Mouse (Mus musculus) naive thymus-derived CD4-positive, alpha-beta T cell, adult 2 months (primary cell): ENCODE measurements around the gene Naa50.

Experiments
- DNase-seq: peaks from one replicate; pipeline ENCODE4 v3.0.0-alpha.2; 2011; ENCODE audit warnings: low read depth

Gene Naa50

GRCm38 (mm10) chr16:44140186-44140787, 657 bp downstream of the Naa50 start:
- DNase-seq = peak; percentile 84

- DNase-seq = peak; percentile 14
Observed at GRCm38 (mm10) chr16:44141483-44141882, 1.9 kb downstream of the Naa50 start.

DNA sequence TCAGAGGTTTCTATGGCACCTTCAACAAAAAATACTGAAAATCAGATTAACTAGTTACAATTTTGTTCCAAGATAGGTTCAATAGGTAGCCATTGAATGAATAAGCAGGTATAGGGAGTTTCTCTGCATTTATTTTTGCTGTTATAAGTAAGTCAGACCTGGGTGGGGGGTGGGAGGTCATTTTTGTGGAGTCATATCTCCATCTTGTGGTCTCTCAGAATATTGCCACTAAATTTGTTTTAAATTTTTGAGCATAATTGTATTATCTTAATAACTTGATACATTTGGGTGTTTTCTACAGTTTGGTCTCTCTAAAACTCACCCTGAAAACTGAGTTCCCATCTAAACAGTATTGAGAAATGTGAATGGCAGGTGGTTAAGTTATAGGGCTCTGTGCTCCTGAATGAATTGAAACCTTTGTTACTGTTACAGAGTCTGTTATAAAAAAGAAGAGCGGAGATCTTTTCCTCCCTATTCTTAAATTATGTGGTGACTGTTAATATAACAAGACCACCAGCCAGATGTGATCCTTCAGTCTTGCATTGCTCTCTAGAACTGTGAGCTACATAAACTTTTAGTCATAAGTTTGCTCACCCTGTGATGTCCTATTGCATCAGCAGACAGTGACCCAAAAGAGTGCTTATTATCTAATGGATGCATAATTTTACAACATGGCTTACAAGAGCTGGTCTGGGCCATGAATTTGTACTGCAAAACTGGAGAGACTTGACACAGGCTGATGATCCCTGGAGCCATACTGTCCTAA, 9.6 kb downstream of the Naa50 start:
- DNase-seq = peak; percentile 55

DNA sequence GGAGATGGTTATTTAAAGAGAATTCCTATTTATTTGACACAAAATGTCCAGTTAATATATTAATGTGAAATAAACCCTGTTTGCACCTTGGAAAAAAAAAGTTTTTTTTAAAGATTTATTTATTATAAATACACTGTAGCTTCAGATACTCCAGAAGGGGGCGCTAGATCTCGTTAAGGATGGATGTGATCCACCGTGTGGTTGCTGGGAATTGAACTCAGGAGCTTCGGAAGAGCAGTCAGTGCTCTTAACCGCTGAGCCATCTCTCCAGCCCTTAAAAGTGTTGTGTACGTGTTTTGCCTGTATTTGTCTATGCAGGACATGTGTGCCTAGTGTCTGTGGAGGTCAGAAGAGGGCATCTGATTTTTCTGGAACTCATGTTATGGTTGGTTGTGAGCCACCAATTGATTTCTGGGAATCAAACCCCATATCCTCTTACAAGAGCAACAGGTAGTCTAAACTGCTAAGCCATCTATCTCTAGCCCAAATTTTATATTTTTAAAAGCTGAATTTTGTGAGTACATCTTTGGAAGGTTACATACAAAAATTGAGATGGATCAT, 14.9 kb downstream of the Naa50 start:
- DNase-seq = peak; percentile 20

GRCm38 (mm10) chr16:44159325-44159724, 19.7 kb downstream of the Naa50 start:
- DNase-seq = no peak

DNA sequence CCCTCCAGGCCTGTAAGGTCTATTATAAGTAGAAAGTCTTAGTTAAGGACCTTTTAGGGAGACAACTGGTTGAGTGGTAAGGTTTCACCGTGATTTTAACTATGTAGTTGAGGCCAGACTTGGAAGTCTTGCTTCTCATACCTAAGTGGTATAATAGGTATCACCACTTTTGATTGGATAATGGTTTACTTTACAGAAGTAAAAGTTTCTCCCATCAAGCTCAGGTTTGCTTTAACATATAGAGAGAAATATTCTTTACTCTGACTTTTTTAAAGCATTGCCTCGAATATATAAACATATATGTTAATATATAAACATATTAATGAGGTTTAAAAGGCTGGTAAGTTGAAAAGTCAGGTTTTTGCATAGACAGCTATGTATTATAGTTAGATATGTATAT, 24.2 kb downstream of the Naa50 start:
- no peak for DNase-seq

GRCm38 (mm10) chr16:44165182-44165581, 25.6 kb downstream of the Naa50 start:
- no peak for DNase-seq

GRCm38 (mm10) chr16:44168990-44169389, 29.4 kb downstream of the Naa50 start:
- DNase-seq = no peak

DNA sequence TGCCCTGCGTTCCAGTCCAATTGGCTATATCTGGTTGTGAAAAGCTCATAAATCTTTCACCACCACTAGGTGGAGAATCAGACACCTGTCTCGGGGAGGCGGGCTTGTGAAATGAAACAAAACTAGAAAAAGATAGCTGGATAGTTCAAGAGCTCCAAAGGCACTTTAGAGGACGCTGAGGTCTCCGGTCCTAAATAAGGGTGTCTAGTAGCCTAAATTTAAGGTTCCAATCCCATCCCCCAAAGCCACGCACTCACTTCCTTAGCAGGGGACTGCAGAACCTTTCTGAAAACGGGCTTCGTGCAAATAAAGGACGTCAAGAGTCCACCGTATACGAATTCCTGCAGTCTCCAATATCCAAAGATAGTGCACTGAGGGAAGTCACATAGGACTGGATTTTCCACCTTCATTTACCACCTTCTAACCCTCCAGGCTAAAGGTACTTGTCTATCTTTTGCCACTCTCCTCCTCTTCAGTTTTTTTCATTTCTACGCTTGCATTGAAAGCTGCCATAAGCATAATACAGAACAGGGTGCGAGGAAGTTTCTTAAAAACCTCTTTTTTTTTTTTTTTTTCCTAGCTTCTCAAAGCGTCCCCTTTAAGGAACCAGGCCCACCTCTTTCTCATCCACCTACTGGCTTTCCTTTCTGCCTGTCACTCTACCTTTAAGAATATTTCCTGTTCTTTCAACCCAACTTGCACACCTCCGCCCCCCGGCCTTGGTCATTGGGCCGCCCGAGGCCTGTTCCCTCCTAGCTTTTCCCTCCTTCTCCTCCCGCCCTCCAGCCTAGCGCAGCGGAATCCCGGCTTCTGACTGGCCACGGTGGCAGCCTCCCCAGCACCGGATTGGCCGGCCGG, 32.9 kb downstream of the Naa50 start:
- peak; percentile 97 for DNase-seq

DNA sequence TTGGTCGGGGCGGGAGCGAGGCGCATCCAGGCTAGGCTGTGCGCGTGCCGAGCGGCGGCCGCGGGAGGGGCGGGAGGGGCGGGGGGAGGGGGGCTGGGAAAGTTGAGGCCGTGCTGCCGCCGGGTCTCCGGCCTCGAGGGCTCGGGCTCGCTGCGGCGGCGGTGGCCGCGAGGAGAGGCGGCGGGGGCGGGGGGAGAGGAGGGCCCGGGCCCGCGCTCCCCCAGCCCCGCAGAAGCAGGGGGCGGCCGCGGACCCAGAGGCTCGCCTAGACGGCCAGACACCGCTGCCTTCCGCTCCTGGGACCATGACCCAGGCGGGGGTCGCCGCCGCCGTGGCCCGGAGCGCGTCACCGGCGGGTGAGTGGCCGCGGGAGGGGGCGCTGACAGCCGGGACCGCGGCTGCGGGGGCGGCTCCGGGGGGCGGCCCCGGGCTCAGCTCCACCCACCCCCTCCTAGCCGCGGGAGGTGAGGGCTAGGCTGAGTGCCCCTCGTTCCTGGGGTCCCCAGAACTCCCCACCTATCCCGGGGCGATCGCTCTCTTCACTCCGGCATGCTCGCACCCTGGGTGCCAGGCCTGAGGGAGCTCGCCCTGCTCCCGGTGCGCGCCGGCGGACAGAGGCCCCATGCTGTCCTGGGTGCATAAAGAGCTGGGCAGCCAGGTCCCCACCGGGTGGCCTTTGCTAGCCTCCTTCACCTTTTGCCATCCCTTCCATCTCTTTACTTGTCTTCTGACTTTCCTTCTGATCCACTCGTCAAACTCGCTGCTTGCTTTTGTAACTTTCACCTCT, 33.7 kb downstream of the Naa50 start, which contains the start of gene Usf3:
TSS of gene Usf3 (plus strand) at position 92 of the 787 bp plus-strand sequence.
- peak; percentile 67 for DNase-seq

- DNase-seq = peak; percentile 15
Observed at GRCm38 (mm10) chr16:44173966-44174530, 34.4 kb downstream of the Naa50 start.

- no peak for DNase-seq
Observed at GRCm38 (mm10) chr16:44175001-44175400, 35.4 kb downstream of the Naa50 start.

DNA sequence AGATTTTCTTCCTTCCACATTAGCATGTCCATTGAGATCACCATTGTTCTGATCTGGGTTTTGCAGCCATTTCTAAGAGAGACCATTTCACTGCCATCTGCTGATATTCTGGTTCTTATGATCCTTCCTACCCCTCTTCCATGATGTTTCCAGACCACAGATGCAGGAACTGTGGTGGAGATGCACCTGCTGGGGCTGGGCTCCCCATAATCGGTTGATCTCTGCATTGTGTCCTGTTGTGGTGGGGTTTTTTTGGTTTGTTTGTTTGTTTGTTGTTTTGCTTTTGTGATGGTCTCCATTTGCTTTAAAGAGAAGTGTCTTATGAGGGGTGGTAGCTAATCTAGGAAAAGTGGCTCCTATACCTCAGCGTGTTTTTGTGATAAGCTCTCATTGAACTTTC, 36.9 kb downstream of the Naa50 start:
- no peak for DNase-seq

- no peak for DNase-seq
Observed at GRCm38 (mm10) chr16:44178555-44178954, 38.9 kb downstream of the Naa50 start.

- no peak for DNase-seq
Observed at GRCm38 (mm10) chr16:44182597-44182996, 43.0 kb downstream of the Naa50 start.

GRCm38 (mm10) chr16:44184769-44185168, 45.1 kb downstream of the Naa50 start:
- no peak for DNase-seq

DNA sequence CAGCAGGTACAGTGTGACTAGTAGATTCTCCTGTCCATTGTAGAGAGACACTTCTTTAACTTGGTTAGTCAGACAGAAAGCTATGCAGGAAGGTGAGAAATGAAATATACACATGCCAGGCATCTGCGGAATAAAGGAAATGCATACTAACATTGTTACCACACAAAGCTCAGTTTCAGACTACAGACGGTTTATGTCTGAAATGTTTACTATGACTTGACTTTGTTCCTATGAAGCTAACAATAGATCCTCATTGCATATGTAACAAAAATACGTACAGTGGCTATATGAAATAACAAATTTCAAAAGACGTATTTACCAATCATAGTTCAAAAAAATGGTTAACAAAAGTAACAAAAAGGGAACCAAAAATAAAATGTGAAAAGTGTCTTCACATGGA, 47.5 kb downstream of the Naa50 start:
- DNase-seq = no peak

DNA sequence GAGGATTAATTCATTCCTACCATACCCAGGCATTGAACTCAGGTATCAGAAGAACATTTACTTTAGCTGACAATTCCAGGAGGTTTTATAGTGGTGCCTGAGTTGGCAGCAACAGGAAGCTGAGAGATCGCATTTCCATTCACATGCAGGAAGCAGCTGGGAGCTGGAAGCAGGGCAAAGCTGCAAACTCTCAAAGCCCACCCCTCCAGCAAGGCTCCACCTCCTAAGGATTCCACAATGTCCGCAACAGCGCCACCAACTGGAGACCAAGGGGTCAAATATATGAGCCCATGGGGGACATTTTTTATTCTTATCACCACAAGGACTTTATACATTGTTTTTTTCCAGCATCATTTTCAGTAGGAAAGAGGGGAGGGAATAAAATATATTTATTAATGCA, 49.1 kb downstream of the Naa50 start:
- DNase-seq = peak; percentile 19

GRCm38 (mm10) chr16:44190032-44190431, 50.4 kb downstream of the Naa50 start:
- DNase-seq = peak; percentile 19

- DNase-seq = no peak
Observed at GRCm38 (mm10) chr16:44190968-44191367, 51.3 kb downstream of the Naa50 start.

- no peak for DNase-seq
Observed at GRCm38 (mm10) chr16:44199066-44199703, 59.6 kb downstream of the Naa50 start.
